ENCODE assay signal across 16 mouse cellular contexts in the genomic region with DNA sequence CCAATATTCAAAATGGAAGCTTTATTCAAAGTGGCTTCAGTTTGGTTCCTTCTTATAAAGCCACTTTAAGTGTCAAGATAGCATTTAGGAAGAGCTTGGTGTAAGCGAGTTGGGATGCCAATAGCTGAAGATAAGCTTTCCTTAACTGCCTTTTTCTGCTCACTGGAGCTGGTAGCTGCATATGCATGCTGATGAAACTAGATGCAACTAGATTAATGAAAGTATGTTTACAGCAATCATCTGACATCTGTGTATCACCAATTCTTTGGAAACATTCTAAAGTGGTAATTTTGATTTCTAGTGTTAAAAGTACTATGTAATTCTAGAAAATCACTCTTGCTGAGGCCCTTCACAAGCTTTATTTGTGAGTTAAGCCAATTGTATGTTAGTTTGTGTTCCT.
"Had no signal": no experiment of that assay in that cellular context is flagged by ENCODE, and none has a peak within 500 bp of the region (broad histone marks: within the 10 kb centered on the region; RNA-seq: fewer than 3 reads in every experiment).

No protein-coding gene starts in this region.

- H3K4me1 ChIP-seq: neural tube, embryonic 13.5 days; neural tube, embryonic 15.5 days; stomach, embryonic 15.5 days had no signal

- H3K36me3 ChIP-seq: neural tube, embryonic 13.5 days; neural tube, embryonic 15.5 days; stomach, embryonic 15.5 days had no signal

- H3K27ac ChIP-seq: neural tube, embryonic 13.5 days; neural tube, embryonic 15.5 days; stomach, embryonic 15.5 days; stomach, postnatal 0 days had no signal

- H3K4me2 ChIP-seq: neural tube, embryonic 13.5 days; neural tube, embryonic 15.5 days; stomach, embryonic 15.5 days had no signal

- H3K4me3 ChIP-seq: neural tube, embryonic 13.5 days; neural tube, embryonic 15.5 days; stomach, embryonic 15.5 days had no signal

- H3K9ac ChIP-seq: neural tube, embryonic 13.5 days; neural tube, embryonic 15.5 days; stomach, embryonic 15.5 days had no signal

- H3K27me3 ChIP-seq: neural tube, embryonic 13.5 days; neural tube, embryonic 15.5 days; stomach, embryonic 15.5 days had no signal

- H3K9me3 ChIP-seq: neural tube, embryonic 13.5 days; neural tube, embryonic 15.5 days; stomach, embryonic 15.5 days had no signal

- DNase-seq: retina, postnatal 1 day; right cerebral cortex, adult 18-20 months; right cerebral cortex, postnatal 14 days; right cerebral cortex, postnatal 25 days; right cerebral cortex, postnatal 4 days; spleen, adult 18-20 months; thymus, adult 18-20 months; thymus, adult 2 months; thymus, postnatal 14 days; thymus, postnatal 25 days; thymus, postnatal 36 days; thymus, postnatal 4 days had no signal
